Mouse (Mus musculus): ENCODE results near the gene Hoxb8.

GRCm38 (mm10) chr11:96316696-96317607, 35.2 kb downstream of the Hoxb8 start:
- no peak for TF ChIP-seq TAL1 (IDR thresholded peaks at IDR 0.05; ENCODE audit: low read length)
- no peak for TF ChIP-seq GATA1 (IDR thresholded peaks at IDR 0.05; ENCODE audit: low read length)

All from erythroblast, embryonic 14.5 days (primary cell).